Mouse (Mus musculus) liver (tissue): ENCODE results near the gene Lrrc17.
"Not testable (repeated sequence)": the region's sequence is repeated elsewhere in the genome, so short reads cannot be mapped to it uniquely, and the experiment has no call there.

Source experiments
- DNase-seq: peaks from one replicate; pipeline ENCODE4 v3.0.0-alpha.2; 2020; ENCODE audit warnings: mixed read lengths

Gene Lrrc17

DNA sequence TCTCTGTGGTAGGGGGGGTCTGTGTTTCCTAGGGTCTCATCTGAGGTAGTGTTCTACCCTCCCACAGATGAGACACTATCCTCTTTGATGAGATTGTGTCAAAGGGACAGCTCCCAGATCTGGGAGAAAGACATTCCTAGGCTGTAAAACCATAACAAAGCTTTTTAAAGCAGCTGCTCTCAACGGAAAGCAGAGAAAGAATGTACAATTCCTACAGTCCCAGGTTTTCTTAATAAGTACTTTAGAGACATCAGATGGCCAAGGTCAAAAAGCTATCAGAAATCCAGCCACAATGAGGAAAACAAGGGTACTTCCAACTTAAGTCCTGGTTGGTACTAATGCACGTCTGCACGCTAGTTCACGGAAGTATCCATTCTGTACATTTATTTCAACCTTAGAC, 1.1 kb upstream of the Lrrc17 start:
- DNase-seq = no peak

DNA sequence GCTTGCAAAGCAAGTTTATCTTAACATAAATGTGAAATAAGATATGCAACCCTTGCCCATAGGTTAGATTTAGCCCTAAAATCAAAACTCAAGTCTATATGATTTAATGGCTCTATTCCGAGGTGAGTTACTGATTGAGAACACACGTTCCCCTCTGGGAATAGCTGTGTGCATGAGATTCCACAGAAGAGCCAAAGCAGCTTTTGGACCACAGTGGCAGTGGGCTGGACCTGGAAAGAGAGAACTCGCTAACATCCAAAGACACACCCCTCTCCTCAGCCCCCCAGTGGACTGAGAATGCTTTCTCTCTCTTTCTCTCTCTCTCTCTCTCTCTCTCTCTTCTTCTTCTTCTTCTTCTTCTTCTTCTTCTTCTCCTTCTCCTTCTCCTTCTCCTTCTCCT, 1.5 kb downstream of the Lrrc17 start:
- no peak for DNase-seq

DNA sequence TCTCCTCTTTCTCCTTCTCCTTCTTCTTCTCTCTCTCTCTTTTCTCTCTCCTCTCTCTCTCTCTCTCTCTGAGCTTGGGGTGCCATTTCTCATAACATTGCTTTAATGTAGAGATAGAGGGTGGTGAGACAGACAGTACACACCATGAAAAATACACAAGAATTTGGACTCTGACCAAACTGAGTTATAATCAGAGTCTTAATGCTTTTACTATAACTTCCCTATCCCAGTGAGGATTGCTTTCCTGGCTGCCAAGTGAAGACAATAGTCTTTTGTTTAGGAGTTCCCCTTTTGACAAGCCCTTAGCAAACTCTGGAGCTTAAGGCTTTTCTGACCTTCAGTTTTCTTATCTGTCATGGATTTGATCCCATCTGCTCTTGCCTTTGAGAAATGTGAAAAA, 1.9 kb downstream of the Lrrc17 start:
- DNase-seq = no peak

DNA sequence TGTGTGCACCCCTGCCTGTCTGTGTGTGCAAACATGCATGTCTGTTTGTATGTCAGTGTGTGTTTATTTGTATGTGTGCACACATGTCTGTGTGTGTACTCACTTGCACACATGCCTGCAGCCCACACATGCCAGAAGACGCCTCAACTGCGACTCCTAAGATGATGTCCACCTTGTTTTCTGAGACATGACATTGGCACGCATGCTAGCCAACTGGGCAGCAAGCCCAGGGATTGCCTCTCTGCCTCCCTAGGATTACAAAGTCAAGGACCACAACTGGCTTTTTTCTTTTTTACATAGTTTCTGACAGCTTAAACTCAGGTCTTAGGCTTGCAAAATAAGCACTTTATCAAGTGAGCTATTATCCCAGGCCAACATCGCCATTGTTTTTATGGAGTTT, 2.4 kb downstream of the Lrrc17 start:
- no peak for DNase-seq

DNA sequence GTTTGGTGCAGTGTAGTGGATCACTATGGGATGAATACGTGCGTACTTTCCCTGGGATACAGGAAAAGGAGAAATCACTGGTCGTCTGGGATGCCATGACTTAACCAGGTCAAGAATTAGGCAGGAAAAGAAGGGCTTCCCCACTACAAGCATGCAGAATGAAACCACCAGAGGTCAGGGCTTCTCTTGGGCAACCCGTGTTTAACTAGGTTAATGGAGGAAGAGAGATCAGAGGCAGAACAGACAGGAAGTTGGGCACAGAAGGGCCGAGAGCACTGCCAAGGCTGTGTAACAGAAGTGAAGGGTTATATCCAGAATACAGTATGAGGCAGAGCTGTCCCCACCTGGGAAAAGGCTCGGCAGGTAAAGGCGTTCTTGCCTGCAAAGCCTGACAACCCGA, 3.6 kb downstream of the Lrrc17 start:
- no peak for DNase-seq

DNA sequence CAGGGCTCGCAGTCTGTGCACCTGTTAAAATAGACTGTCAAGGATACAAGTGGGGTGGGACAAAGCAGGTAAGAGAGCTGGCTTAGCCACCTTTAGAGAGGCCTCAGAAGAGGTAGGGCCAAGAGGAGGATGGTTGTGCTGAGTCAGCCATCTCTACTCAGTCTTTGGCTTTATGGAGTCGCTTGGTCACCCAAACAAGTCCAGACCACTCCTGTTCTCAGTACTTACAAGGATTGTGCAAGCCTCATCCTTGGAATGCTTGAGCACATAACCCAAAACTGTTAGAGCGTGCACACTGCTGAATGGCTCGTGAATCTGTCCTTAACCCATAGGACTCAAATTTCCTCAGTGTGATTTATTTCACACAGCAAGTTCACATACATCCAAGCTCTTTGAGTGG, 10.3 kb downstream of the Lrrc17 start:
- DNase-seq = no peak

DNA sequence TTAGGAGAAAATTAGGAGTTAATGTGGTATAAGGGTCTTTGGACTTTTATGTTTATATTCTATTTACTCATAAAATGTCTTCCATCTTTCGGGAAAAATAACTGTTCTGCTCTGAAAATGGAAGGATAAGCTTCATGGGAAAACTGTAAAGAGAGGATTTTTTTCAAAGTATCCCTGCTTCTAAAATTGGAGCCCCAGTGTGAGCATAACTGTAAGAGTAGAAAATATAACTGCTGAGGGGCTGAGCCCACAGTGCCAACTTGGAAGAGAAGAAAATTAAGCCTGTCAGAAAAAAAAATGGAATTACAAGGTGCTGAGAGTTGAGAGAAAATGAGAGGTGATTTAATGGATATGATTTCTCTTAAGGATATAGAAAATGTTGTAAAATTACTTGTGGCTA, 11.4 kb downstream of the Lrrc17 start:
- no peak for DNase-seq

DNA sequence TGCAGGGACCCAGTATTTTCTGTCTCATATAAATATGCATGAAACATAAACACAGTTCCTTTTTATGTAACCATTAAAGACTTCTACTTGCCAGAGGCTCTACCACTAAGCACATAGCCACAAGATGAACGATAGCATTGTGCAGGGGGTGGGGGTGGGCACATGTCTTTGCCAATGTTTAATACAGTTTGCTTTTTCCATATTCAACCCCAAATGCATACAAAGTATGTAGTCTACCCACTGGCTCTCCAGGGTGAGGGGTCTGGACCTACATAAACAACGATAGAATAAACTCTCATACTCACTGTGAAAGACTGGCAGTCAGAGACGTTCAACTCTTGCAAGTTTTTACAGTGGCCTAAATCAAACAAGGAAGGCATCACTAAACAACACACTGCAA, 13.1 kb downstream of the Lrrc17 start:
- no peak for DNase-seq

DNA sequence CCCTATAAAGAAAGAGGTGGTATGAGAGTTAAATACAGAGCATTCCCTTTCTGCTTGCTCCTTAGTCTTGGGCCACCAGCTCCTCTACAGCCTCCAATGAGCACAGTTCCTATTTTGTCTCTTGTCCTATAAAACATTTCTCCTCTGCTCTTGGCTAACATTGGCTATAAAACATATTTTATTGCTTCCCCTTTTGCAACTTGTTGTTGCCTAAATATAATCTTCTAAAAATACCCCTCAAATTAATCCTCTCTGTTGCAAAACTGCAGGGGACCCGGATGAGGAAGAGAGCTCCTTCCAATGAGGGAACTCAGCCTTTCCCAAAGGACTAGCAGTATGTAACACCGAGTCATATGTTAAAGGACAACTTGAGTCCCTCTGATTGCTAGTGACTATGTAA, 20.6 kb downstream of the Lrrc17 start:
- DNase-seq = no peak

DNA sequence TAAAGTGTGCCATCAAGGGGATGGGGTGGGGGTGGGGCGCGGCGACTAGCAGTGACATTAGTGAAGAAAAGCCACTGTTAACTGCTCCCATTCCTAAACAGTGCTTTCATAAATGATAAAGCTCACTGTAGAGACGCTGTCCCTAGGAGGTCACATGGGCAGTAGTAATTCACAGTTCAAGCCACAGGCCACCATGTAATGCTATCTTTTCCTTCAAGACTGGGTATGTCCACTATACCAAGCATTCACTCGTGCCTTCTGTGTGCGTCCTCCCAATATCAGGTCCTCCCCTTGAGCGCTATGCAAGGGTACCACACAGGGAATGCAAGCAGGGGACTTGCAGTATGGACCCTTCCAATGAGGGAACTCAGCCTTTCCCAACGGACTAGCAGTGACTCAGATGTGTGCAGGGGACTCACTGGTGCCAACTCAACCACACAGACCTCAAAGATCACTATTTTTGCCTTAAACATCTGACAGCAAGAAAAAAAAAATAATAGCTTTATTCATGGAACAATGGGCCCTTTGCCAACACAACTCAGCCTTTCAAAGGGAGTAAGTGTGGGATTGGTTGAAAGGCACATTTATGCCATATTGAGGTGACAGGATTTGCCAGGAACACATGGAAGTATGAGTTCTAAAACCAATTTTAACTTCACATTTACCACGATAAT, 22.2 kb downstream of the Lrrc17 start:
- no peak for DNase-seq

DNA sequence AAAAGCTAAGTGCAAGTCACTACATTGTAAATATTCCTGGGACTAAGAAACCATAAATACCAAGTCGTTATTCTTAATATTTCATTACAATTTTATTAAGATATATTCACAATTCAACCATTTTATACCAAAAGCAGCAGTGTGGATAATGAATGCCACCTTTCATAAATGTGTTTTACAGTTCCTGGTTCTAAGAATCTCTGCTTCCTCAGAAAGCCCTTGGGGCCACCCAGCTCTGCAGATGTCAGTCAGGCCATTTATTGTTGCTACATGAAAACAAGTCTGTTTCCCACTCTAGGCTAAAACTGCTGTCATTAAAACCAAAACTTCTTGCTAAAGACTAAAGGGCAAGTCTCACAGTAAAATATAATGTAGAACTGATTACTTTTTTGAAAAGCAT, 24.4 kb downstream of the Lrrc17 start:
- no peak for DNase-seq

DNA sequence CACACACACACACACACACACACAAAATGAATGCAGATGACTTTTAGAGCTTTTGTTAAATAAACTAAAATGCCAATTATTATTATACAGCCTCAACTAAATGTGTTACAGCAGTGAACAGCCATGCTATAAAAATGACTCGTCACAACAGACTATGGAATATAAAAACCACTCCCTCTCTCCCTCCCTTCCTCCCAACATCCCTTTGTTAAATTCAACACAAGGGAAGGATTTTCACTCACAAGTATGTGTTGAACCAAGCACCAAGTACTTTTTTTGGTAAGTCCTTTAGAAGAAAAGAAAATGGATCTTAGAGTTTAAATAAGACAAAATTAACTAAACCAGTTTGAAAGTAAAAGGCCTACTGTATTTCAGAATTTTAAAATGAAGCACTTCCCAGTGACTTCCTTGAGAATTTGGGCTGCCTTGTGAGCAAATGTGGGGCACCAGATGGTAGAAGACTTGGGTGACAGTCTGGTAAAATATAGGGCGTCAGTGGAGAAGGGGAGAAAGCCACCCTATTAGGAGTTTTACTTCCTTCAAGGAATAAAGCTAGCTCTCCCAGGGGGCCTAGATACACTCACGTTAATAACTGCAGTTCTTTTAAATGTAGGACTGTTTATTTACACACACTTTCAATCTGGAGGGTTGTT, 29.5 kb downstream of the Lrrc17 start:
- no peak for DNase-seq

DNA sequence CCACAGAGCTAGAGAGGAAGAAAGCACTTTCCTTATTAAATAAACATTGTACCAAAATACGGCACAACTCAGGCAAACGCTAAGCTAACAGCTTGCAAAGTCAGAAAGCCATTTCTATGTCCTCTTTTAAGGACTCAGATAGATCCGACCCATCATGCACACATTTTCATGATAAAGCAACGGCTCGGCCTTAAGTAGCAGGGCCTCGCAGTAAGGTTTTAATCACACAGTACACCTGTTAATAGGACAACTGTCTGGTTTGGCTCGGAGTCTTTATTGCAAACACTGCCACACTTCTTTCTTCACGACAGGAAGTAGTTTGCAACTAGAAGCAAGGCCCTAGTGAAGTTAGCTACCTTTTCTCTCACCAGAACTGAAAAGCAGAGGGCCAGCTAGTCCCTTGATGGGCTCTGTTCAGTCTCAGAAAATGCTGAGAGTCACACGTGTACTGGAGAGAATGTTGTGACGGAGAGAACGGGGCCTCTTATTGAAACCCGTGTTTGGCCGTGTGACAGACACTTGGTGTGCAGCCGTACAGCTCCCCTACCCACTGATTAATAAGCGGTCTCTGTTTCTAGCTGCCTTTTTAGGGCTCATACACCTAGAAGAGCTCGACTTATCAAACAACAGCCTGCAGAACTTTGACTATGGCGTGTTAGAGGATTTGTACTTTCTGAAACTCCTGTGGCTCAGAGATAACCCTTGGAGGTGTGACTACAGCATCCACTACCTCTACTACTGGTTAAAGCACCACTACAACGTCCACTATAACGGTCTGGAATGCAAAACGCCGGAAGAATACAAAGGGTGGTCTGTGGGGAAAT, 31.2 kb downstream of the Lrrc17 start:
- DNase-seq = no peak

DNA sequence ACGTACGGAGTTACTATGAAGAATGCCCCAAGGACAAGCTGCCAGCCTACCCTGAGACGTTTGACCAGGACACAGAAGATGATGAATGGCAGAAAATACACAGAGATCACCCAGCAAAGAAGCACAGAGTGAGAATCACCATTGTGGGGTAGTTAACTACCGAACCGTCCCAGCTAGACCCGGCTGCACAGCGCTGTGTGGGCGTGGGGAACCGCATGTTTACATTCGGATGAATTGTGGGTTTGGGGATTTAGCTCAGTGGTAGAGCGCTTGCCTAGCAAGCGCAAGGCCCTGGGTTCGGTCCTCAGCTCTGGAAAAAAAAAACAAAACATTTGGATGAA, 31.8 kb downstream of the Lrrc17 start:
- no peak for DNase-seq

DNA sequence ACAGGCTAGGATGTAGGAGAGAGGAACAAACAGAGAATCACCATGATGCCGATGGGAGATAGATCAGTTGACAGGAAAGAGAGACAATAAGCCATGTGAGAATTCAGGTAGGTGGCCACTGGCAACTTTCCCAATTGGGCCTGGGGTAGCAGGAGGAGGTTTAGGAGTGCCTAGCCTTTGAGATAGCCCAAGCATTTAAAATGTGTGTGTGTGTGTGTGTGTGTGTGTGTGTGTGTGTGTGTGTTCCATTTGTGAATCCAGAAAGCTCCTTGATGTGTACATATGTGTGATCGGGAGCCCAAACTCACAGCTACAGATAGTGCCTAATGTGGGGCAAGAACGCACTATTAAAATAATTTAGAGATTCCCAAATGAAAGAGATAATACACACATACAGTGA, 34.8 kb downstream of the Lrrc17 start:
- DNase-seq = no peak

DNA sequence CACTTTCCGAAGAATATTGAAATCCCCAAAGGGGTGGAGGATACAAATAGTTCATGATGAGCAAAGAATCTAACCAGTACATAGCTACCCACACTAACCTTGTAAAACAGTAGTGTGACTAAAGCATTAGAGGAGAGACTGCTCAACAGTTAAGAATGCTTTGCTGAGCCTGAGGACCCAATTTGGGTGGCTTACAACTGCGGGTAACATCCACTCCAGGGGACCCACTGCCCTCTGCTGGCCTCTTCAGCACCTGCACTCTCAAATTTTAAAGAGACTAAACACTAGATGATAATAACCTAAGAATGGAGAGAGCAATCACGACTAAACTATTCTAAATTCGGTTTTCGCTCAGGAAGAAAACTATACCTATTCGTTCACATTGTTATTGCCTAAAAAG, 43.4 kb downstream of the Lrrc17 start:
- peak; percentile 44 for DNase-seq

DNA sequence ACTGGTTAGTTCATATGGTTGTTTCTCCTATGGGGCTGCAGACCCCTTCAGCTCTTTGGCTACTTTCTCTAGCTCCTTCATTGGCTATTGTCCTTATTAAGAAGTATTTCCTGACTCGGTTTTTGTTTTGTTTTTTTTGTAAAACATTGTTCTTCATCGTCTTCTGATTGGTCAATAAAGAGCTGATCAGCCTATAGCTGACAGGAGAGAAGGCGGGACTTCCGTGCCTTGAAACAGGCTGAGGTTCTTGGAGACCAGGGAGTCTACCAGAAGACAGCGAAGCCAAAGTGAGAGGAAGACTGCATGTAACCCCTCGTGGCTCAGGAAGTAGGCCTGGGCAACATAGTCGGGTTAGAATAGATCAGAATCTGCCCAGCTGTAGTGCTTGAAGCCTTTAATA, 44.3 kb downstream of the Lrrc17 start:
- no peak for DNase-seq

DNA sequence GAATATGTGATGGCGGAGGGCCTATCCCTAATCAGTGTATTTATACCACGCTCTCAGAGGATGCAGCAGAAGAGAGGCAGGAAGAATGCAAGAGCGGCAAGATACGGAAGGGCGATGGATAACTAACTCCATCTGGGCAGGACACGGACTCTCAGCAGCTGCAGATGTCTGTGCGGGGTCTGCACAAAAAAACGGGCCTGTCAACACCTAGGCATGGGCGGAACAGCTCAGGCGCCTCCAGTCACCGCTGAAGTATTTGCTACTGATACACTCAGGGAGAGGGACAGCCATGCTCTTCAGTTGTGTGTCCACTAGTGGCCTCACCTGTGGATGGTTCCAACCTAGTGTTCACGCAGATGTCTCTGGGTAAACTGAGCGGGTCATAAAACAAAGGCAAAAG, 44.9 kb downstream of the Lrrc17 start:
- DNase-seq = no peak

DNA sequence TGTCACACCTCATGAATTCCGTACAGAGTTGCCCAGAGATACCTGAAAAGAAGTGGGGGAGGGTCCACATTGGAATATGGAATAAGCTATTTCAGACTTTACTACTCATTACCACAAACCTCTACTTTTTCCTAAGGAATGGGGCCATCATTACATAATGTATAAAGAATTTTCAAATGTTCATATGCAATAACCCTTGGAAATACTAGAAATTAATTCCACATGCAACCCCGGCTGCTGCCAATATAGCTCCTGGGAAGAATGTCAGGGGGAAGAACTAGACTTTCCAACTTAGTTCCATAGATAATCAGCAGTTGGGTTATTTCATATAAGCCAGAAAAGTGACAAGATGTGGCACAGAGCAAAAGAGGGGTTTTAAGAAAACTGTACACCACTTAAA, 48.7 kb downstream of the Lrrc17 start:
- DNase-seq = no peak

DNA sequence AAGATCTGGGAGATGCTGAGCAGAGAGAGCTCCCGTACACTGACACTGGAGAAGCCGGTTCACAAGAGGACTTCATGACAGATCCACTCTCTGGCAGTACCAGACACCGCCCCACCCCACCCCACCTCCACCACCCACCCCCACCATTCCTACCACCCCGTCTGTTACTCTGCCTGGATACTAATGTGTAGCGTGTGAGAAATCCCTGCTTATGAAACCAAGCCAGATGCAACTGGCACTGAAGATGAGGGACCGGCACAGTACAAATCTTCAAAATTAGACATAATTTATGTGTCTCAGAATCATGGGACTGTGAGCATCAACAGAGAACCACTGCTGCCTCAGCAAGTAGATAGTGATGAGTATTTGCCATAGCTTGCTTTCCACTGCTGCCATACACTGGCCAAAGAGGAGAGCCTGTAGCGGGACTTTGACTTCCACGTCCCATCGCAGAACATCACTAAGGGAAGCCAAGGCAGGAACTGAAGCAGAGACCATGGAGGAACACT, 49.9 kb downstream of the Lrrc17 start:
- DNase-seq = no peak

DNA sequence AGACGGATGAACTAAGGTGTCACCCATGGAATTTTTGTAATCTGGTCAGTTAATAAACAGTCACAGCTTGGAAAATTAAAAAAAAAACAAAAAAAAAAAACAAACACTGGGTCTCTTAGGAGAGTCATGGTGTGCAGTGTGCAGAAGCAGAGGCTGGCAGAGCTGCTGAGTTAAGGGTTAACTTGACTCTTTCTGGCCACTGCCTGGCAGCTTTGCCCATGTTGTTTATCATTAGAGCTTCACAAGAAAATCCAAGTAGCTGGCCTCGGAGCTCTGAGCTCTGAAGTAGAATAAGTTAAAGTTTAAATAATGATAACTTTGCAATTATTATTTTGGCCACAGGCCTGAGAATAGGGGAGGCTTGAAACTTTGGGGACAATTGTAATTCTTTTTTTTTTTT, 56.2 kb downstream of the Lrrc17 start:
- DNase-seq = not testable (repeated sequence)

DNA sequence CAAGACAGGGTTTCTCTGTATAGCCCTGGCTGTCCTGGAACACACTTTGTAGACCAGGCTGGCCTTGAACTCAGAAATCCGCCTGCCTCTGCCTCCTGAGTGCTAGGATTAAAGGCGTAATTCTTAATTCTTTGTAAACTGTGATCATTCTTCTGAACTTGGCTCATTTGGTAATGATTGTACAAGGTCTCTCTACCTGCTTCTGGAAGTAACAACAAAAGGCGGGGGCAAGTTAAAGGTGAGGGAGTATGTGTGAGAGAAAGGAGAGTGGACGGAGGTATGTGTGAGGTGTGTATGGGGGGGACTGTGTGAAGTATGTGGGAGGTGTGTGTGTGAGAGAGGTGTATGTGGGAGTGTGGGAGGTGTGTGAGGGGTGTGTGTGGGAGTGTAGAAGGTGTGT, 56.6 kb downstream of the Lrrc17 start:
- no peak for DNase-seq

DNA sequence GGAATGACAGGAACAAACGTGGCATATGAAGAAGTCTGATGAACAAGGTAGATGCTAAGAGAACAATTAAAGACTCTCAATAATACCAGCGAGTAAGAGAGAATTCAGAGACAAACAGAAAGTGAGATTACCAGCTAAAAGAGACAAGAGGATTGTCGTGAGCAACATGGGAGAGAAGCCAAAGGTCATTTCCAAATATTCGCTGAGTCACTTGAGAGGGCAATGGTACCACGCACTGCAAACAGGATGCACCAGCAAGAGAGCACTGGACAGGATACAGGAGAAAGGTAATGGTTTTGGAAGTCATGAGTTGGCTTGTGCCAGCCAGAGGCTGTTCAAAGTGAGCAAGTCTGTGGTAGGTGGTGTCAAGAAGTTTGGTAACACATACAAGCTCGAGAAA, 62.6 kb downstream of the Lrrc17 start:
- no peak for DNase-seq
